Mouse (Mus musculus) embryonic fibroblast, embryonic 13.5 days (primary cell): ENCODE measurements around the gene Erc2.

Source experiments
- CTCF ChIP-seq: IDR thresholded peaks from 2 replicates; pipeline ENCODE4 v1.5.1; 2011; ENCODE audit warnings: mild to moderate bottlenecking, control low read depth, low read length, moderate library complexity, borderline replicate concordance; ENCODE audit not compliant: insufficient read depth
- POLR2A ChIP-seq: IDR thresholded peaks from 2 replicates; pipeline ENCODE4 v1.6.1; 2011; ENCODE audit warnings: low read depth, mild to moderate bottlenecking, control low read depth, low read length, moderate library complexity

DNA sequence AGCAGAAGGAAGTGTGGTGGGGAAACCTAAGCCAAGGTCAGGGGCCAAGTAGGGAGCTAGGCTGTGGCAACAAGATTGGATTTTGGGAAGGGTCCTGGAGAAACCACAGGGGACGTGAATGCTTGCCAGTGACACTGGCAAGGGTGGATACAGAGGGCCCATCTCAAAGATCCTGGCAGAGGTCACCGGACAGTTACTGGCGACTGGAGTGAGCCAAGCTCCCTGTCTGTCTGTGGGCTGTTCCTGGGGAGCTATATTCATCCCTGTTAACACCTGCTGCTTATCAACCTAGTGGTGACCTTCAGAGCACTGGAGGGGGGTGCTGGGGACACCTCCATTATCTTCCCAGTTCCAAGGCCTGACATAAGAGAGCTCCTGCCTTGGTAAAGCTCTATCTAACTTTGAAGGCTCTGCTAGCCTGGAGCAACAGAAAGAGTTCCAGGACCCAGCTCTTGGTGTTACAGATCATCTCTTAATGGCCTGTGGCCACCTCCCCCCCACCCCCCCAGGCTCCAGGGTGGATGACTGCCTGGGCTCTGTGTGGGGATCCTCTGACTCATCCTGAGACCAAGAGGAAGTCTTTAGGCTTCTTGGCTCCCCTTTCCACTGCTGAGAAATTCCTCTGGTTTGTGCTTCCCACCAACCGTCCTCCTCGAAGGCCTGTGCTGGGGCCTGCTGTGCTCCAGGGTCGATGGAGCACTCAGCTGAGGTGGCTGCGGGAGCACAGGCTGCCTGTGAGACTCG lies 790.2 kb downstream of the Erc2 start:
- TF ChIP-seq CTCF (no peak), POLR2A (no peak)
